Mouse (Mus musculus): ENCODE data around the gene Crebl2. TPM values are rescaled to one million over a fixed set of nuclear protein-coding genes. Genes with fewer than 3 reads are reported as not detected.

Gene Crebl2
- polyA plus RNA-seq, 1 experiment: 7.6 TPM

DNA sequence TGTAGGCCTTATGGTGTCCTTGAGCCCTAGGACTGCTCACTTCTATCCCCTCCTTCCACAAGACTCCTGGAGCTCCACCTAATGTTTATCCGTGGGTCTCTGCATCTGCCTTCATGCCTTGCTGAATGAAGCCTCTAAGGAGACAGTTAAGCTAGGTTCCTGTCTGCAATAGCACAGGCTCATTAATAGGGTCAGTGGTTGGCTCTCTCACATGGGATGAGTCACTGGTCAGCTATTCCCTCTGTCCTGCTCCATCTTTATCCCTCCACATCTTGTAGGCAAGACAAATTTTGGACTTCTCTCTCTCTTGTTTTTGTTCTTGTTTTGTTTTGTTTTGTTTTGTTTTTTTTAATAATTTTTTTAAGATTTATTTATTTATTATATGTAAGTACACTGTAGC, 75.9 kb downstream of the Crebl2 start:
- Histone ChIP-seq H3K27me3 (ENCODE audit: control insufficient read depth, insufficient read depth, low read length, poor library complexity, severe bottlenecking) (no peaks in the 10 kb centered on the region), H3K9ac (ENCODE audit: low read depth, poor library complexity, severe bottlenecking) (no peak overlapping the region), H3K36me3 (ENCODE audit: control insufficient read depth, insufficient read depth, low read length, poor library complexity, severe bottlenecking) (no peaks in the 10 kb centered on the region), H3K4me1 (ENCODE audit: control insufficient read depth, insufficient read depth, low read length) (no peaks in the 10 kb centered on the region), H3K9me3 (replicated peaks; ENCODE audit: control insufficient read depth, insufficient read depth, low read length, poor library complexity, severe bottlenecking) (no peaks in the 10 kb centered on the region), H3K4me3 (ENCODE audit: low read depth, low read length) (no peak overlapping the region), H3K27ac (ENCODE audit: insufficient read depth, low read length) (no peak overlapping the region)
- no peak for TF ChIP-seq CTCF (IDR thresholded peaks at IDR 0.05; ENCODE audit: low read depth, low read length)
- TF ChIP-seq EP300 (IDR thresholded peaks at IDR 0.05; ENCODE audit: insufficient read depth, low read depth, low read length): no peak
- no peak for TF ChIP-seq POLR2A (IDR thresholded peaks at IDR 0.05; ENCODE audit: insufficient read depth, low read length)

Other genes with a start within 250 kb of the Crebl2 start
- gene Mansc1, start 197.7 kb upstream of the Crebl2 start, polyA plus RNA-seq (2011; ENCODE audit: insufficient read depth, insufficient read length, low read depth, missing spikeins): 2.7 and 3.3 TPM in 2 replicates
- gene Borcs5, start 190.6 kb upstream of the Crebl2 start, polyA plus RNA-seq (2011; ENCODE audit: insufficient read depth, insufficient read length, low read depth, missing spikeins): 4.8 and 5.7 TPM in 2 replicates
- gene Dusp16, start 37.5 kb upstream of the Crebl2 start, polyA plus RNA-seq (2011; ENCODE audit: insufficient read depth, insufficient read length, low read depth, missing spikeins): 35.6 and 43.9 TPM in 2 replicates
- 26.3 and 26.8 TPM in 2 replicates for gene Gpr19, start 68.4 kb downstream of the Crebl2 start, polyA plus RNA-seq (2011; ENCODE audit: insufficient read depth, insufficient read length, low read depth, missing spikeins)
- 37.2 and 38.4 TPM in 2 replicates for gene Cdkn1b, start 90.2 kb downstream of the Crebl2 start, polyA plus RNA-seq (2011; ENCODE audit: insufficient read depth, insufficient read length, low read depth, missing spikeins)
- 0.39 and 0.49 TPM in 2 replicates for gene Apold1, start 151.6 kb downstream of the Crebl2 start, polyA plus RNA-seq (2011; ENCODE audit: insufficient read depth, insufficient read length, low read depth, missing spikeins)
- gene Ddx47, start 181.5 kb downstream of the Crebl2 start, polyA plus RNA-seq (2011; ENCODE audit: insufficient read depth, insufficient read length, low read depth, missing spikeins): 114 and 123 TPM in 2 replicates
- 46.0 and 48.4 TPM in 2 replicates for gene Gprc5a, start 235.5 kb downstream of the Crebl2 start, polyA plus RNA-seq (2011; ENCODE audit: insufficient read depth, insufficient read length, low read depth, missing spikeins)